Mouse (Mus musculus): Measurements from ENCODE around the gene Tns3. TPM values are rescaled to one million over a fixed set of nuclear protein-coding genes. Genes with fewer than 3 reads are reported as not detected.

Gene Tns3
- total and polyA plus RNA-seq, 3 experiments = not detected

- H3K36me3 ChIP-seq (ENCODE audit: control insufficient read depth in 1 of 2, insufficient read depth in 2 of 2, low read length in 2 of 2) = no peaks in the 10 kb centered on the region
- no peaks in the 10 kb centered on the region for H3K79me2 ChIP-seq (ENCODE audit: control insufficient read depth, insufficient read depth, low read length, poor library complexity)
- no peak overlapping the region for H3K27ac ChIP-seq (ENCODE audit: control insufficient read depth, low read depth, low read length)
- no peaks in the 10 kb centered on the region for H3K9me3 ChIP-seq (replicated peaks; ENCODE audit: insufficient read depth, low read length)
- no peak overlapping the region for H3K4me3 ChIP-seq (ENCODE audit: control insufficient read depth in 1 of 2, insufficient read depth in 1 of 2, low read depth in 2 of 2, low read length in 2 of 2)
- DNase-seq (ENCODE audit: low read depth, low spot score) = no peak
- TF ChIP-seq TCF12 (IDR thresholded peaks at IDR 0.05; ENCODE audit: low read depth, low read length) (no peak), E2F4 (IDR thresholded peaks at IDR 0.05; ENCODE audit: borderline replicate concordance, low read depth, low read length) (no peak), MAFK (IDR thresholded peaks at IDR 0.05; ENCODE audit: borderline replicate concordance, low read depth, low read length) (no peak), EP300 (IDR thresholded peaks at IDR 0.05; ENCODE audit: low read depth in 1 of 2, low read length in 2 of 2) (no peak), GATA1 (IDR thresholded peaks at IDR 0.05; ENCODE audit: low read depth, low read length) (no peak), TAL1 (IDR thresholded peaks at IDR 0.05; ENCODE audit: low read length) (no peak)
- no peak overlapping the region for H3K9ac ChIP-seq (ENCODE audit: control insufficient read depth, low read depth, low read length, poor library complexity, severe bottlenecking)
- H3K4me1 ChIP-seq (ENCODE audit: control insufficient read depth in 1 of 2, insufficient read depth in 2 of 2, low read length in 2 of 2) = no peaks in the 10 kb centered on the region
- H3K27me3 ChIP-seq (ENCODE audit: control insufficient read depth in 1 of 2, insufficient read depth in 2 of 2, low read length in 2 of 2) = no peaks in the 10 kb centered on the region
These were observed 35.5 kb downstream of the Tns3 start for GRCm38 (mm10) chr11:8628846-8629253.

DNA sequence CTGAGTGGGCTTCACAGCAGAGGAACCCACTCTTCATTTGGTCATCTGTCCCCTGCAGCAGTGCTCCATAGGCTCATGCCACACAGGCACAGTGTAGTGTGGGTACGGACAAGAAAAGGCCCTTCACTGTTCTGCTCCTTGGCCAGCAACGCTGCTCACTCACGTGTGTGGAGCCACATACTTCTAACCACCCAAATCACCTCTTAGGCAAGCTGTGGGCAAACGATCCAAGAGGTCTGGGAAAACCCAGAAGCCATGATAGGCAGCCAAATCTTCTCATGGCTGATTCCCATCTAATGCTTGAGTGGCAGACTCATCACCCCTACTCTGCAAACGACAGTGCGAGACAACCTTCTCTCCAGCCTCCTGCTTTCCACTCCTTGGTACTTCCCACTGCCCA lies 37.2 kb downstream of the Tns3 start:
- Histone ChIP-seq H3K9me3 (replicated peaks; ENCODE audit: insufficient read depth, low read length) (no peaks in the 10 kb centered on the region), H3K4me3 (ENCODE audit: control insufficient read depth in 1 of 2, insufficient read depth in 1 of 2, low read depth in 2 of 2, low read length in 2 of 2) (no peak overlapping the region), H3K27me3 (ENCODE audit: control insufficient read depth in 1 of 2, insufficient read depth in 2 of 2, low read length in 2 of 2) (no peaks in the 10 kb centered on the region), H3K36me3 (ENCODE audit: control insufficient read depth in 1 of 2, insufficient read depth in 2 of 2, low read length in 2 of 2) (no peaks in the 10 kb centered on the region), H3K27ac (ENCODE audit: control insufficient read depth, low read depth, low read length) (no peak overlapping the region), H3K4me1 (ENCODE audit: control insufficient read depth in 1 of 2, insufficient read depth in 2 of 2, low read length in 2 of 2) (no peaks in the 10 kb centered on the region), H3K79me2 (ENCODE audit: control insufficient read depth, insufficient read depth, low read length, poor library complexity) (no peaks in the 10 kb centered on the region), H3K9ac (ENCODE audit: control insufficient read depth, low read depth, low read length, poor library complexity, severe bottlenecking) (no peak overlapping the region)
- DNase-seq (ENCODE audit: low read depth, low spot score) = no peak
- TF ChIP-seq KAT2A (conservative IDR thresholded peaks at IDR 0.05; ENCODE audit: low read depth, low read length) (no peak), ZMIZ1 (IDR thresholded peaks at IDR 0.05; ENCODE audit: low read depth, low read length) (no peak), ZC3H11A (IDR thresholded peaks at IDR 0.05; ENCODE audit: low read depth, low read length) (no peak), TBP (IDR thresholded peaks at IDR 0.05; ENCODE audit: low read depth, low read length) (no peak), MAFK (IDR thresholded peaks at IDR 0.05; ENCODE audit: borderline replicate concordance, low read depth, low read length) (no peak), MYC (IDR thresholded peaks at IDR 0.05; ENCODE audit: low read depth, low read length) (no peak), SIN3A (IDR thresholded peaks at IDR 0.05; ENCODE audit: low read length) (no peak), USF2 (IDR thresholded peaks at IDR 0.05; ENCODE audit: borderline replicate concordance in 1 of 2, insufficient read depth in 1 of 2, low read depth in 1 of 2, low read length in 2 of 2) (no peak), POLR2A (IDR thresholded peaks at IDR 0.05; ENCODE audit: control insufficient read depth in 1 of 2, insufficient read depth in 1 of 2, low read depth in 1 of 2, low read length in 2 of 2, poor library complexity in 1 of 2) (no peak), ZKSCAN1 (IDR thresholded peaks at IDR 0.05; ENCODE audit: low read depth, low read length) (no peak)

DNA sequence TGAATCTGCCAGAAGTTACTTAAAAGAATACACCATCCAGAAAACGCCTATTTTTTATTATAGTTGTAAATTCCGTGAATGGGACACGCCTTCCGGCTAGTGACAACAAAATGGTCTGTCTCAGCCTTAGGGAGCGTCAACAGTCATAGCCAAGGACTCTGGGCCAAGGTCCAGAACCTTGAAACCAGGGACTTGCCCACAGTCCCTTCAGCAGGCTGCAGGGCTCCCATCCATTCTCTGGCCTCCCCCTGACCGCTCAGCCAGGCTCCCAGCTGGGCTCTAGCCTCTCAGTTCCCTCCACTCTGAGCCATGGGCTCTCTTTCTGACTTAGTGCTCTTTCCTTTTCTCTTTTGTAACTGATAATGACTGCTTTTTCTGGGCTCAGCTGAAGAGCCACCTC lies 37.6 kb downstream of the Tns3 start:
- no peaks in the 10 kb centered on the region for H3K79me2 ChIP-seq (ENCODE audit: control insufficient read depth, insufficient read depth, low read length, poor library complexity)
- no peaks in the 10 kb centered on the region for H3K36me3 ChIP-seq (ENCODE audit: control insufficient read depth in 1 of 2, insufficient read depth in 2 of 2, low read length in 2 of 2)
- no peak overlapping the region for H3K27ac ChIP-seq (ENCODE audit: control insufficient read depth, low read depth, low read length)
- no peaks in the 10 kb centered on the region for H3K9me3 ChIP-seq (replicated peaks; ENCODE audit: insufficient read depth, low read length)
- TF ChIP-seq MYC (IDR thresholded peaks at IDR 0.05; ENCODE audit: low read depth, low read length) (no peak), ZNF384 (IDR thresholded peaks at IDR 0.05; ENCODE audit: low read depth, low read length) (no peak), CHD1 (IDR thresholded peaks at IDR 0.05; ENCODE audit: low read depth, low read length) (no peak), KAT2A (conservative IDR thresholded peaks at IDR 0.05; ENCODE audit: low read depth, low read length) (no peak), UBTF (IDR thresholded peaks at IDR 0.05; ENCODE audit: borderline replicate concordance, insufficient read depth, low read depth, low read length) (no peak), MYB (IDR thresholded peaks at IDR 0.05; ENCODE audit: low read depth, low read length) (no peak)
- H3K4me3 ChIP-seq (ENCODE audit: control insufficient read depth in 1 of 2, insufficient read depth in 1 of 2, low read depth in 2 of 2, low read length in 2 of 2) = no peak overlapping the region
- no peak for DNase-seq (ENCODE audit: low read depth, low spot score)
- no peak overlapping the region for H3K9ac ChIP-seq (ENCODE audit: control insufficient read depth, low read depth, low read length, poor library complexity, severe bottlenecking)
- H3K27me3 ChIP-seq (ENCODE audit: control insufficient read depth in 1 of 2, insufficient read depth in 2 of 2, low read length in 2 of 2) = no peaks in the 10 kb centered on the region
- H3K4me1 ChIP-seq (ENCODE audit: control insufficient read depth in 1 of 2, insufficient read depth in 2 of 2, low read length in 2 of 2) = no peaks in the 10 kb centered on the region

Measured in MEL (cell line).